Mouse (Mus musculus): ENCODE results near the gene Spag9. TPM values are rescaled to one million over a fixed set of nuclear protein-coding genes. Genes with fewer than 3 reads are reported as not detected.

Spag9 gene
- polyA plus RNA-seq (2014; fragmentation: Nextera tagmentation; extraction: Ambion mirVana) = 93.4 and 101 TPM in 2 replicates

DNA sequence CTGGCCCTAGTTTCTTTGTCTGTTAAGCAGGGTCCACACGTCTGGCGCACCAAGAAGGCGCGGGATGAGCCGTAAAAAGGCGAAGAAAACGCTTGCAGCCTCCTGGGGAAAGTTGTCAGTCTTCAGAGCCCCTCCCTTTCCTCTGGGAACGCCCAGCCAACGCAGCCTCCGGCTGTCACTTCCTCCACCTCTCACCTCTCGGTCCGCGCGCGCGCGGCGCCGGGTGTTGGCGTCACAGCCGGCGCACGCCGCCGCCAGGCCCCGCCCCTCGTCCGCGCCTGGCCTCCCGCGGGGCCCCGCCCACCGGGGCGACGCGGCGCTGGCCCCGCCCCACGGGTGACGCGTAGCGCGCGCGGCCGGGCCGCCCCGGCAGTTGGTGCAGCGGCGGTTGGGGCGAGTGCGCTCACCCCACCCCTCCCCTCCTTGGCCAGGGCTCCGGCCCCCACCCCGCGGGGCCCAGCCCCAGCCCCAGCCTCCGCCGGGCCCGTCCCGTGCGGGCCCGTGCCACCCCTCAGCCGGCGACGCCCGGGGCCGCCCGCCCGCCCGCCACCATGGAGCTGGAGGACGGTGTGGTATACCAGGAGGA lies at the start of gene Spag9:
Spag9 (plus strand) TSS at position 372 of the 586 bp plus-strand sequence.
- ATAC-seq (replicated peaks; ENCODE audit: low FRiP score) = peak; percentile 93
- Histone ChIP-seq H3K4me1 (replicated peaks; ENCODE audit: control insufficient read depth, insufficient read depth, low read length) (peaks cover 11% of the 10 kb centered on the region; the same call in 1 of the 2 replicates), H3K4me2 (ENCODE audit: low read depth, low read length, severe bottlenecking) (peak within 1 kb of the TSS; percentile 95), H3K27ac (ENCODE audit: low read depth, low read length) (peak within 1 kb of the TSS; percentile 84), H3K9ac (ENCODE audit: low read length) (peak within 1 kb of the TSS; percentile 82), H3K4me3 (ENCODE audit: low read depth, low read length) (peak within 1 kb of the TSS; percentile 88), H3K27me3 (ENCODE audit: control insufficient read depth, insufficient read depth, low read length) (no peaks in the 10 kb centered on the region), H3K9me3 (ENCODE audit: control insufficient read depth, low read length) (no peaks in the 10 kb centered on the region), H3K36me3 (ENCODE audit: control insufficient read depth, insufficient read depth, low read length) (no peaks in the 10 kb centered on the region)
- peak; percentile 96 for DNase-seq (ENCODE audit: low spot score)
- WGBS = under 1% methylated on average over 56 of the region's 70 CpGs

DNA sequence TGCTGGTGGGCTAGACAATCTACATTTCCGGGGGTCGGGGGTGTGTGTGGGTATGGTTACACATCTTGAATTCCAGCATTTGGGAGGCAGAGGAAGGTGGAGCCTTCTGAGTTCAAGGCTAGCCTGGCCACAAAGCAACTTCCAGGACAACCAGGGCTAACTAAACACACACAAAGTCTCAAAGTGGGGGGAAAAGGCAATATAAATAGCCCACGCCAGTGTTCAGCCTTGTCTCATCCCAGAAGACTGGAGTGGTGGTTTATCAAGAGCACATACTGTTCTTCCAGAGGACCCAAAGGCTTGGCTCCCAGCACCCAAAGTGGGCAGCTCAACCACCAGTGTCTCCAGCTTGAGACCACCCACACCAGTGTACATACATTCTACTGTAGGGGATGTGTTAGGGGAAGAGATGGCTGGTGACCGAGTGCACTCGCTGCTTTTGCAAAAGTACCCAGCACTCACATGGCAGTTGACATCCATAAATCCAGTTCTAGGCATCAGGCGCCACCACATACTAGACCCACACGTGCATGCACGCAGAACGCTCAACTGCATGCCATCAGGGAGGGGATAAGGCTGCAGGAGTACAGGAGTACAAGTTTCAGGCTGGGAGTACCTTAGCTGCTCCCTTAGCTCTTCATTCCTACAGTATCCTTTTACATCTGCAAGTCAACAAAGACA lies 46.9 kb upstream of the Spag9 start:
- Histone ChIP-seq H3K4me2 (ENCODE audit: low read depth, low read length, severe bottlenecking) (no peak overlapping the region), H3K27me3 (ENCODE audit: control insufficient read depth, insufficient read depth, low read length) (no peaks in the 10 kb centered on the region), H3K4me3 (ENCODE audit: low read depth, low read length) (no peak overlapping the region), H3K9me3 (ENCODE audit: control insufficient read depth, low read length) (no peaks in the 10 kb centered on the region), H3K4me1 (replicated peaks; ENCODE audit: control insufficient read depth, insufficient read depth, low read length) (0 out of 2 replicates have a peak, but pooled peaks cover 1% of the 10 kb centered on the region), H3K36me3 (ENCODE audit: control insufficient read depth, insufficient read depth, low read length) (no peaks in the 10 kb centered on the region; the same call in 1 of the 2 replicates), H3K27ac (ENCODE audit: low read depth, low read length) (no peak overlapping the region), H3K9ac (ENCODE audit: low read length) (no peak overlapping the region)
- no peak for ATAC-seq (replicated peaks; ENCODE audit: low FRiP score)
- 93% methylated on average over 9 of the region's 9 CpGs for WGBS
- DNase-seq (ENCODE audit: low spot score) = no peak

DNA sequence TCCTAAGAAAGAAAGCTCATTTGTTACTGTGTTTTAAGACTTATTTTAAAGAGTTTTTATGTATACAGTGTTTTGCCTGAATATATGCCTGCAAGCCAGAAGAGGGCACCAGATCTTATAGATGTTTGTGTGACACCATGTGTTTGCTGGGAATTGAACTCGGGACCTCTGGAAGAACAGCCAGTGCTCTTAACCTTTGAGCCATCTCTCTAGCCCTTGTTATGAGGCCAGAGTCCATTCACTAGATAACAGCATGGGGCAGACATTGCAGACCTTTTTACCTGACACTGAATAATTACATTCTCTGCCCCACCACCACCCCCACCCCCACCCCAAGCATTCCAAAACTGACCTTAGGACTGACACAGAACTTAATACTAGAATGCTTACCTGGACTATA lies 45.8 kb upstream of the Spag9 start:
- Histone ChIP-seq H3K27me3 (ENCODE audit: control insufficient read depth, insufficient read depth, low read length) (no peaks in the 10 kb centered on the region), H3K36me3 (ENCODE audit: control insufficient read depth, insufficient read depth, low read length) (no peaks in the 10 kb centered on the region; the same call in 1 of the 2 replicates), H3K9me3 (ENCODE audit: control insufficient read depth, low read length) (no peaks in the 10 kb centered on the region), H3K27ac (ENCODE audit: low read depth, low read length) (no peak overlapping the region), H3K4me2 (ENCODE audit: low read depth, low read length, severe bottlenecking) (no peak overlapping the region), H3K4me3 (ENCODE audit: low read depth, low read length) (no peak overlapping the region), H3K4me1 (replicated peaks; ENCODE audit: control insufficient read depth, insufficient read depth, low read length) (peaks cover 5% of the 10 kb centered on the region; the same call in 1 of the 2 replicates), H3K9ac (ENCODE audit: low read length) (no peak overlapping the region)
- DNase-seq (ENCODE audit: low spot score) = no peak
- ATAC-seq (replicated peaks; ENCODE audit: low FRiP score) = no peak
- WGBS = 95% methylated on average over 1 of the region's 1 CpGs

DNA sequence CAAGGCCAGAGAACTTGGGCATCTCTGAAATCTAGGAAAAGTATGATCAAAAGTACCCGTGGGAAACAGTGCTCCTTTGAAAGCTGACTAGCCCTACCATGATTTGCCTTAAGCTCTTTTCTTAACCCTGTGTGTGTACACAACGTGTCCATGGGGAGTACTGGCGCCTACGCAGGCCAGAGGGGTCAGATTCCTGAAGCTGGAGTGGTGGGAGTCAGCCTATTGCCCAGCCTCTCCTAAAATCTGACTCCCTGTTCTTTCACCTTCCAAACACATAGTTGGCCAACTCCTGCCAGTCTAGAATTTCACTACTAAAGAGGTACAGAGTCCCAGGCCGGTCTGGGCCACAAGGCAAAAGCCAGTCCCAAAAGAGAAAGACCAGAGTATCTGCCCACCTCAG lies 43.5 kb upstream of the Spag9 start:
- Histone ChIP-seq H3K9me3 (ENCODE audit: control insufficient read depth, low read length) (no peaks in the 10 kb centered on the region), H3K27me3 (ENCODE audit: control insufficient read depth, insufficient read depth, low read length) (no peaks in the 10 kb centered on the region), H3K4me2 (ENCODE audit: low read depth, low read length, severe bottlenecking) (no peak overlapping the region), H3K36me3 (ENCODE audit: control insufficient read depth, insufficient read depth, low read length) (no peaks in the 10 kb centered on the region; the same call in 1 of the 2 replicates), H3K4me1 (replicated peaks; ENCODE audit: control insufficient read depth, insufficient read depth, low read length) (peaks cover 5% of the 10 kb centered on the region; the same call in 1 of the 2 replicates), H3K9ac (ENCODE audit: low read length) (no peak overlapping the region), H3K27ac (ENCODE audit: low read depth, low read length) (no peak overlapping the region), H3K4me3 (ENCODE audit: low read depth, low read length) (no peak overlapping the region)
- ATAC-seq (replicated peaks; ENCODE audit: low FRiP score) (no peak), DNase-seq (ENCODE audit: low spot score) (no peak)
- 67% methylated on average over 5 of the region's 5 CpGs for WGBS

DNA sequence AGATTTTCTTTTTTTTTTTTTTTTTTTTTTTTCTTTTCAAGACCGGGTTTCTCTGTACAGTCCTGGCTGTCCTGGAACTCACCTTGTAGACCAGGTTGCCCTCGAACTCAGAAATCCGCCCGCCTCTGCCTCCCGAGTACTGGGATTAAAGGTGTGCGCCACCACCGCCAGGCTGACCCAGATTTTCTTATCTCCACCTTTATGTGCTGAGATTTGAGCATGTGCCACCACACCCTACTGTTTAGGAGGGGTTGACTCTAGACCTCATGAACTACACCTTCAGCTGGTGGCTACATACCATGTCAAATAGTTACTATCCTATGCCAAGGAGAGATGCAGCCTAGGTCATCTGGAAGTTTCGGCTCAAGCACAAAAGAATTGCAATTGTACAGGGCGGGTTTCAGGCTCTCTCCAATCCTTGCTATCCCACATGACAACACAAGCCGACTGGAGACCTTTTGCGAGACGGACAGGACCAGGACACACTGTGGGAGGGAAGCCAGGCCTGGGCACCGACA lies 41.1 kb upstream of the Spag9 start:
- ATAC-seq (replicated peaks; ENCODE audit: low FRiP score) = peak; percentile 43
- H3K36me3 ChIP-seq (ENCODE audit: control insufficient read depth, insufficient read depth, low read length) = peaks cover 6% of the 10 kb centered on the region; the same call in 1 of the 2 replicates
- no peaks in the 10 kb centered on the region for H3K9me3 ChIP-seq (ENCODE audit: control insufficient read depth, low read length)
- DNase-seq (ENCODE audit: low spot score) = no peak
- no peaks in the 10 kb centered on the region for H3K27me3 ChIP-seq (ENCODE audit: control insufficient read depth, insufficient read depth, low read length)
- H3K27ac ChIP-seq (ENCODE audit: low read depth, low read length) = peak overlapping the region; percentile 87; the same call in 1 of the 2 replicates
- H3K9ac ChIP-seq (ENCODE audit: low read length) = peak overlapping the region; percentile 79
- H3K4me1 ChIP-seq (replicated peaks; ENCODE audit: control insufficient read depth, insufficient read depth, low read length) = peaks cover 5% of the 10 kb centered on the region; the same call in 1 of the 2 replicates
- WGBS = 42% methylated on average over 13 of the region's 13 CpGs
- peak overlapping the region; percentile 64 for H3K4me3 ChIP-seq (ENCODE audit: low read depth, low read length)
- peak overlapping the region; percentile 86 for H3K4me2 ChIP-seq (ENCODE audit: low read depth, low read length, severe bottlenecking)

DNA sequence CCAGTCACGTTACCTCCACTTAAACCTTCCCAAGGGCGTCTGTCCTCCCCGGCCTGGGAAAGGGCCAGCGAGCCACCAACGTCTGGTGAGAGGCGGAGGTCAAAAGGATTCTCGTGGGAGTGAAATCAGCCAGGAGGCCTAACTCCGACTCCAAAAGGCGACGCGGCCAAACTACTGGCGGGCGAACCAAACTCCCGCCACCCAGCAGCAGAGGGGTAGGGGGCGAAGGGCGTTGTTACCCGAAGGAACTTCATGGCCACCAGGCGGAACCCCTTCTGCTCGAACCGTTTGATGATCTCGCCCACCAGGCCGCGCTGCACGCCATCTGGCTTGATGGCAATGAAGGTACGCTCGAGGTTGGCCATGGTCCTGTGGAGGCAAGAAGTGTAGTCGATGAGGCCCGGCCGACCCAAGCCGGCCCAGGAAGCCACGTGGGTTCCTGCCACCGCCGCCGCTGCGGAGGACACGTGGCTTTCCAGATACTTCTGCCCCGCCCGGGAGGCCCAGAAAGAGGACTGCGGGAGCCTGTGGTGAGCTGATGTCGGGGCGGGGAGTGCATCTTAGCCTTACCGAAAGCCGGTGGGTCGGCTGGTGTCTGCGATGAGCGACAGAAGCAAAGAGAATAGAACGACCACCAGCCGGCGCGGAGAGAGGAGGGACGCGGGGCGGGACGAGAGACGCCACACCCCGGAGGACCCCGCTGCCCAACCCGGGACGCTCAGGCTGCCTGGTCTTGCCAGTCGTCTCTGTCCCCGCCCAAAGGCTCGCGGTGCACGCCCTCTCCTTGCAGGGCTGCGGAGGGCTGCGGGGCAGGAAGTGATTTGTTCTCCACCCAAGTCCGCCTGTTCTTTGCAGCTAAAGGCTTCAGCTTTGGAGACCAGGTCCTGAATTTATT lies 40.4 kb upstream of the Spag9 start:
- Histone ChIP-seq H3K9me3 (ENCODE audit: control insufficient read depth, low read length) (no peaks in the 10 kb centered on the region), H3K27me3 (ENCODE audit: control insufficient read depth, insufficient read depth, low read length) (no peaks in the 10 kb centered on the region), H3K36me3 (ENCODE audit: control insufficient read depth, insufficient read depth, low read length) (peaks cover 8% of the 10 kb centered on the region; the same call in 1 of the 2 replicates), H3K4me2 (ENCODE audit: low read depth, low read length, severe bottlenecking) (peak overlapping the region; percentile 86), H3K4me3 (ENCODE audit: low read depth, low read length) (peak overlapping the region; percentile 64), H3K4me1 (replicated peaks; ENCODE audit: control insufficient read depth, insufficient read depth, low read length) (peaks cover 5% of the 10 kb centered on the region; the same call in 1 of the 2 replicates), H3K9ac (ENCODE audit: low read length) (peak overlapping the region; percentile 79), H3K27ac (ENCODE audit: low read depth, low read length) (peak overlapping the region; percentile 87)
- WGBS = under 1% methylated on average over 67 of the region's 67 CpGs
- ATAC-seq (replicated peaks; ENCODE audit: low FRiP score) (peak; percentile 98), DNase-seq (ENCODE audit: low spot score) (peak; percentile 97)

DNA sequence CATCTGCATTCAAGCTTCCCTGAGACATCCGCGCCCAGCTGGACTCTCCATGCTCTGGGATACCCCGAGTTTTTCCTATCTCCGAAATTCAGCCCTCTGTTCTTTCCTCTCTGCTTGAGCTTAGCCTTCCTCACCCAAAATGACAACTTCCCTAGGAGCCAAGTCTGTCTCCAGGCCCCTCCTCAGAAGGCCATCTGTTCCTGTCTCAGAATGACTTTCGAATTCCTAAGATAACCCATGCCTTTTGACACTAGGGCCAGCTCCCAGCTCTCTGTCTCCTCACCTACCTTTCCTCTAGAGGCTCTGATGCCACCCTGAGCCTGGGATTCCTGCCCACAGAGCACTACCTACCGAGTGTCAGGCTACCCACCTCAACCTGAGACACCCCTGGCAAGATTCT lies 39.7 kb upstream of the Spag9 start, which contains the start of gene Nme2:
Nme2 (minus strand) TSS at position 101 of the 400 bp plus-strand sequence.
- ATAC-seq (replicated peaks; ENCODE audit: low FRiP score) = no peak; the same call in 1 of the 2 replicates

More for the DNA sequence above, 39.7 kb upstream of the Spag9 start, which contains the start of gene Nme2:
- DNase-seq (ENCODE audit: low spot score) = no peak
- peaks cover 5% of the 10 kb centered on the region; the same call in 1 of the 2 replicates for H3K4me1 ChIP-seq (replicated peaks; ENCODE audit: control insufficient read depth, insufficient read depth, low read length)
- peak within 1 kb of the TSS; percentile 79 for H3K9ac ChIP-seq (ENCODE audit: low read length)
- peak within 1 kb of the TSS; percentile 64 for H3K4me3 ChIP-seq (ENCODE audit: low read depth, low read length)
- 6% methylated on average over 6 of the region's 6 CpGs for WGBS
- no peaks in the 10 kb centered on the region for H3K27me3 ChIP-seq (ENCODE audit: control insufficient read depth, insufficient read depth, low read length)
- no peaks in the 10 kb centered on the region for H3K9me3 ChIP-seq (ENCODE audit: control insufficient read depth, low read length)
- peaks cover 8% of the 10 kb centered on the region; the same call in 1 of the 2 replicates for H3K36me3 ChIP-seq (ENCODE audit: control insufficient read depth, insufficient read depth, low read length)
- peak within 1 kb of the TSS; percentile 87 for H3K27ac ChIP-seq (ENCODE audit: low read depth, low read length)
- H3K4me2 ChIP-seq (ENCODE audit: low read depth, low read length, severe bottlenecking) = peak within 1 kb of the TSS; percentile 86
